Mouse (Mus musculus) ES-E14 (cell line): Measurements from ENCODE around the gene BC051665. TPM values are rescaled to one million over a fixed set of nuclear protein-coding genes. Genes with fewer than 3 reads are reported as not detected.

Experiments used
- DNase-seq: peaks from one replicate; pipeline ENCODE4 v3.0.0-alpha.2; 2013; ENCODE audit warnings: low read depth, low spot score
- H3K27ac ChIP-seq: 2 replicates; pipeline ENCODE4 v1.5.1; 2012; ENCODE audit warnings: low read depth, mild to moderate bottlenecking, low read length, moderate library complexity, mixed read lengths; ENCODE audit not compliant: poor library complexity, insufficient read depth, severe bottlenecking
- H3K36me3 ChIP-seq: 2 replicates; pipeline ENCODE4 v1.6.1; 2012; ENCODE audit warnings: mild to moderate bottlenecking, low read length, moderate library complexity, mixed read lengths; ENCODE audit not compliant: control insufficient read depth, poor library complexity, insufficient read depth, severe bottlenecking
- H3K4me1 ChIP-seq, 2 experiments: fragments of 150-350 bp in 1 of 2; sonication (generic) in 1 of 2; 2 replicates each; pipeline ENCODE4 v1.6.1; 2012; ENCODE audit warnings: low read length in 2 of 2, mild to moderate bottlenecking in 1 of 2, mixed read lengths in 1 of 2; ENCODE audit not compliant: control insufficient read depth in 2 of 2, insufficient read depth in 2 of 2, poor library complexity in 1 of 2
- H3K4me3 ChIP-seq, 2 experiments: fragments of 150-350 bp in 1 of 2; sonication (generic) in 1 of 2; 2 replicates each; pipeline ENCODE4 v1.5.1; 2012; ENCODE audit warnings: low read length in 2 of 2, low read depth in 1 of 2, mild to moderate bottlenecking in 1 of 2, mixed read lengths in 1 of 2; ENCODE audit not compliant: insufficient read depth in 1 of 2, poor library complexity in 1 of 2, severe bottlenecking in 1 of 2
- H3K9ac ChIP-seq: 2 replicates; pipeline ENCODE4 v1.6.1; 2012; ENCODE audit warnings: low read depth, mild to moderate bottlenecking, low read length, mixed read lengths; ENCODE audit not compliant: poor library complexity, insufficient read depth, severe bottlenecking
- H3K9me3 ChIP-seq: fragments of 150-350 bp; sonication (generic); 2 replicates; pipeline ENCODE4 v1.6.1; 2012; ENCODE audit warnings: low read depth, mild to moderate bottlenecking, low read length; ENCODE audit not compliant: control insufficient read depth, insufficient read depth
- CHD2 ChIP-seq: IDR thresholded peaks from 2 replicates; pipeline ENCODE4 v1.6.1; 2014; ENCODE audit warnings: mild to moderate bottlenecking, low read depth, low read length, inconsistent platforms
- HCFC1 ChIP-seq: IDR thresholded peaks from 2 replicates; pipeline ENCODE4 v1.6.1; 2012; ENCODE audit warnings: low read length, inconsistent platforms, borderline replicate concordance; ENCODE audit not compliant: insufficient read depth
- MAFK ChIP-seq: IDR thresholded peaks from 2 replicates; pipeline ENCODE4 v1.6.1; 2014; ENCODE audit warnings: mild to moderate bottlenecking, low read depth, low read length, inconsistent platforms; ENCODE audit not compliant: insufficient read depth
- ZC3H11A ChIP-seq: IDR thresholded peaks from 2 replicates; pipeline ENCODE4 v1.6.1; 2012; ENCODE audit warnings: low read depth, mild to moderate bottlenecking, inconsistent platforms, low read length, borderline replicate concordance
- ZNF384 ChIP-seq: IDR thresholded peaks from 2 replicates; pipeline ENCODE4 v1.6.1; 2012; ENCODE audit warnings: low read depth, low read length, inconsistent platforms
- in situ Hi-C, 2 experiments: fragments of 600-800 bp; cut with MboI; formaldehyde crosslinking; loops; one replicate each; pipeline ENCODE4 v1.15.1; 2025; ENCODE audit warnings: low sequenced_read_pairs in 2 of 2, inconsistent platforms in 1 of 2; ENCODE audit not compliant: unreplicated experiment in 2 of 2
- total RNA-seq: library from RNA; depleted of rRNA; stranded (reverse); fragments of 300-350 nt; gene quantifications from 2 replicates; pipeline ENCODE4 v1.2.3, GENCODE M21; 2012; rRNA removed

Gene BC051665
- total RNA-seq: not detected in 2 replicates

DNA sequence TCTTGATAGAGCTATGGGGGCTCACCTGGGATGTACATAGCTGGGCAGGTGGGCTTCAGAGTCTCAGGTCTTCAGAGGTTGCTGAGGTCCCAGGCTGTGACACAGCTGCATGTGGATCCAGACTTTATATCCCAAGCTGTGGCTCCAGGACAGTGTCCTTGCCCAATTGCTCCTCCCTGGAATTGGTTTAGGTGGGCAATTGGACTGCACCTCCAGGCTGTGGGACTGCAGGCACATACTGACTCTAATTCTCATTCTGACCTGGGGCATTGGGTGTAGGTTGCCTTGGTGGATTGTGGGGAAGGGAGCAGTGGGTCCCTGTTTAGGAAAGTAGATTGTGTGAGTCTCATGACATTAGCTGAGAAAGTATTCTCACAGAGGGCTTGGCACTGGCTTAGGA, at the start of gene BC051665:
Gene BC051665 (minus strand): TSS at position 101 of the 400 bp plus-strand sequence.
- Histone ChIP-seq H3K9me3 (no peaks in the 10 kb centered on the region), H3K9ac (no peak within 1 kb of the TSS), H3K4me1 (no peaks in the 10 kb centered on the region; a peak in 1 of 4 replicates), H3K36me3 (no peaks in the 10 kb centered on the region), H3K4me3 (no peak within 1 kb of the TSS), H3K27ac (no peak within 1 kb of the TSS)
- TF ChIP-seq CHD2: no peak
- no peak for TF ChIP-seq MAFK
- no peak for TF ChIP-seq ZC3H11A
- TF ChIP-seq ZNF384: no peak
- no peak for TF ChIP-seq HCFC1
- in situ Hi-C loops: no loop called here
- no peak for DNase-seq

- DNase-seq: no peak
- Histone ChIP-seq H3K4me3 (no peak overlapping the region), H3K9me3 (no peaks in the 10 kb centered on the region), H3K36me3 (no peaks in the 10 kb centered on the region), H3K27ac (no peak overlapping the region), H3K4me1 (no peaks in the 10 kb centered on the region), H3K9ac (no peak overlapping the region)
- no peak for TF ChIP-seq CHD2
- no peak for TF ChIP-seq ZNF384
- TF ChIP-seq ZC3H11A: no peak
- TF ChIP-seq MAFK: no peak
- TF ChIP-seq HCFC1: no peak
- in situ Hi-C loops: no loop called here
These were observed 39.9 kb upstream of the BC051665 start for GRCm38 (mm10) chr13:60826052-60826451.

DNA sequence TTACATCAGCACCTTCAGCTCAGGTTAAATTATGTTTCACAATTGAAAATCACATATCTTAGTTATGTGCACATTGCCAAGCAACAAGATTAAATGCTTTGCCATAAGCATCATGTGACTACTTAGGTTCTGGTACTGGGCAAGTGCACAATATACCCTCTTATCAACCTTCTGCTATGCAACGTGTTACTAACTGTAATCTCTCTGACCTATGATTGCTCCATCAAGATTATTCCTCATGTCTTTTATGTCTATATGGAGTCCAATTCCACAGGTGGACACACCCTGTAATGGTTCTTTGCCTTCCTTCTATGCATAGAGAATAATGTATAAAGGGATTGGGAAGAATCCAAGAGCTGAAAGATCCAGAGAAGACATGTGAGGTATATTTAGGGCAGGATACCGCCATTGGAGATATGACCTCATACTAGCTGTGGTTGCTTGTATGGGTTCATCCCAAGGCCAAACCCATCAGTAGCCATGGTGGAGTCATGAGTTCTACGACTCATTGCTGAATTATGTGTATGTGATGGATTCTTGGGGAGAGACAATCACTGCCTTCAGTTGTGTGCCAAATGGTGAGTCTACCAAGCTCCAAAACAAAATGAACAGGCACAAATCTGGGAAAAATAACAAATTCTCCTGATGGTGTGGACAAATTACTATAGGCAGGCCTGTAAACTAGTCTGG, 34.5 kb upstream of the BC051665 start:
- H3K9ac ChIP-seq: no peak overlapping the region
- in situ Hi-C loops: no loop called here
- TF ChIP-seq CHD2 (no peak), ZNF384 (no peak), MAFK (no peak), HCFC1 (no peak), ZC3H11A (no peak)
- no peaks in the 10 kb centered on the region for H3K4me1 ChIP-seq
- no peak overlapping the region for H3K4me3 ChIP-seq
- no peaks in the 10 kb centered on the region for H3K36me3 ChIP-seq
- no peaks in the 10 kb centered on the region for H3K9me3 ChIP-seq
- no peak overlapping the region for H3K27ac ChIP-seq
- DNase-seq: no peak

DNA sequence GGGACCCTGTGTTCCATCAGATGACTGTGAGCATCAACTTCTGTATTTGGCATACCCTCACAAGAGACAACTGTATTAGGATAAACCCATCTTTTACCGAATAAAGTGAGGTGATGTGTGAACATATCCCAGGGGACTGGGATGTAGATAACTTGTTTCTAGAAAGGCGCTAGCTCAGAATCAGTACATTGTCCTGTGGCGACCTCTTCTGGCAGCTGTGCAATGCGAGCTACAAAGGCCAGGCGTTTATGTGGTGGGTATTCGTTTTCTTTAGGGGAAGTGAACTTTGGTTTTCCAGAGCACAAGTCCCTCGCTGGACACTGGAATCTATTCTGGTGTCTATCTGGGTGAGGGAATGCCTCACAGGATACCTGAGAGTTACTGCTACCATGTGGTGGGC, 33.3 kb upstream of the BC051665 start:
- in situ Hi-C loops: loop anchor here in 1 of 2 experiments (10.0 kb wide), 1 partner anchor 345 kb away; no protein-coding TSS in a partner anchor

More for the DNA sequence above, 33.3 kb upstream of the BC051665 start:
- Histone ChIP-seq H3K9ac (no peak overlapping the region), H3K4me1 (no peaks in the 10 kb centered on the region), H3K36me3 (no peaks in the 10 kb centered on the region), H3K4me3 (no peak overlapping the region), H3K9me3 (no peaks in the 10 kb centered on the region), H3K27ac (no peak overlapping the region)
- peak; percentile 28 for DNase-seq
- no peak for TF ChIP-seq MAFK
- TF ChIP-seq HCFC1: no peak
- no peak for TF ChIP-seq ZNF384
- peak; percentile 75; the same call in 1 of the 2 replicates for TF ChIP-seq ZC3H11A
- no peak for TF ChIP-seq CHD2
